Mouse (Mus musculus) neural tube, embryonic 13.5 days (tissue): ENCODE results near the gene Astn2. TPM values are rescaled to one million over a fixed set of nuclear protein-coding genes. Genes with fewer than 3 reads are reported as not detected.

Source experiments
- ATAC-seq: fragments of 200-750 bp; cut with Nextera tagmentation; 2 replicates; pipeline ENCODE4 v1.8.0; 2017; ENCODE audit warnings: low read depth, mild to moderate bottlenecking, moderate TSS enrichment, moderate library complexity
- H3K27ac ChIP-seq: fragments of 300-500 bp; sonication (generic); replicated peaks from 2 replicates; pipeline ENCODE4 v1.5.1; 2015; ENCODE audit warnings: moderate library complexity, mild to moderate bottlenecking, inconsistent platforms
- H3K27me3 ChIP-seq: fragments of 300-500 bp; sonication (generic); 2 replicates; pipeline ENCODE4 v1.6.1; 2015; ENCODE audit warnings: mild to moderate bottlenecking, inconsistent platforms
- H3K36me3 ChIP-seq: fragments of 300-500 bp; sonication (generic); 2 replicates; pipeline ENCODE4 v1.6.1; 2015; ENCODE audit warnings: mild to moderate bottlenecking, inconsistent platforms
- H3K4me1 ChIP-seq: fragments of 300-500 bp; sonication (generic); replicated peaks from 2 replicates; pipeline ENCODE4 v1.6.1; 2015; ENCODE audit warnings: inconsistent platforms
- H3K4me2 ChIP-seq: fragments of 300-500 bp; sonication (generic); 2 replicates; pipeline ENCODE4 v1.6.1; 2015; ENCODE audit warnings: inconsistent platforms, mild to moderate bottlenecking, moderate library complexity
- H3K4me3 ChIP-seq: fragments of 300-500 bp; sonication (generic); 2 replicates; pipeline ENCODE4 v1.5.1; 2015; ENCODE audit warnings: mild to moderate bottlenecking, inconsistent platforms
- H3K9ac ChIP-seq: fragments of 300-500 bp; sonication (generic); 2 replicates; pipeline ENCODE4 v1.6.1; 2015; ENCODE audit warnings: moderate library complexity, mild to moderate bottlenecking, inconsistent platforms
- H3K9me3 ChIP-seq: fragments of 300-500 bp; sonication (generic); 2 replicates; pipeline ENCODE4 v1.6.1; 2016; ENCODE audit warnings: inconsistent platforms
- WGBS: fragments of 180-500 bp; shearing (Covaris S2); methylation state at CpG from one replicate; pipeline ENCODE4 v1.1.7; 2015; 5-methylcytosine and 5-hydroxymethylcytosine counted together
- polyA plus RNA-seq: library from polyadenylated mRNA; unstranded; fragments of >200 nt; fragmentation: Nextera tagmentation; extraction: Ambion mirVana; gene quantifications from 2 replicates; pipeline ENCODE4 v1.2.1, GENCODE M21; 2015

Gene Astn2
- polyA plus RNA-seq, 1 experiment from 2014 or later, result 2.7 TPM

- no peaks in the 10 kb centered on the region for H3K36me3 ChIP-seq
- 62% methylated on average over 1 of the region's 1 CpGs for WGBS
- H3K27ac ChIP-seq, result no peak overlapping the region
- H3K27me3 ChIP-seq, result no peaks in the 10 kb centered on the region
- no peaks in the 10 kb centered on the region; the same call in 1 of the 2 replicates for H3K4me1 ChIP-seq
- H3K4me2 ChIP-seq, result no peak overlapping the region
- H3K4me3 ChIP-seq, result no peak overlapping the region
- H3K9me3 ChIP-seq, result no peaks in the 10 kb centered on the region
- ATAC-seq, result peak; percentile 43; the same call in 1 of the 2 replicates
- H3K9ac ChIP-seq, result no peak overlapping the region
Observed at GRCm38 (mm10) chr4:65758875-65759201, 645.6 kb downstream of the Astn2 start.

GRCm38 (mm10) chr4:65758174-65758874 is 646.1 kb downstream of the Astn2 start:
- no peaks in the 10 kb centered on the region for H3K36me3 ChIP-seq
- H3K4me2 ChIP-seq, result no peak overlapping the region
- H3K27me3 ChIP-seq, result no peaks in the 10 kb centered on the region
- H3K9ac ChIP-seq, result no peak overlapping the region
- peak; percentile 74; the same call in 1 of the 2 replicates for ATAC-seq
- WGBS, result 53% methylated on average over 5 of the region's 5 CpGs
- 0 out of 2 replicates have a peak overlapping the region, but pooled peaks have one; percentile 15 for H3K27ac ChIP-seq
- H3K4me3 ChIP-seq, result no peak overlapping the region
- H3K4me1 ChIP-seq, result no peaks in the 10 kb centered on the region; the same call in 1 of the 2 replicates
- no peaks in the 10 kb centered on the region for H3K9me3 ChIP-seq

GRCm38 (mm10) chr4:65752941-65753340 is 651.5 kb downstream of the Astn2 start:
- Histone ChIP-seq H3K9me3 (no peaks in the 10 kb centered on the region), H3K27me3 (no peaks in the 10 kb centered on the region), H3K9ac (no peak overlapping the region), H3K4me3 (no peak overlapping the region), H3K27ac (no peak overlapping the region), H3K4me2 (no peak overlapping the region), H3K4me1 (no peaks in the 10 kb centered on the region), H3K36me3 (no peaks in the 10 kb centered on the region)
- 92% methylated on average over 3 of the region's 3 CpGs for WGBS
- no peak for ATAC-seq

GRCm38 (mm10) chr4:65744788-65745187 is 659.6 kb downstream of the Astn2 start:
- no peak overlapping the region for H3K9ac ChIP-seq
- no peak overlapping the region for H3K4me2 ChIP-seq
- no peak for ATAC-seq
- H3K4me1 ChIP-seq, result peaks cover 15% of the 10 kb centered on the region; the same call in 1 of the 2 replicates
- no peaks in the 10 kb centered on the region for H3K27me3 ChIP-seq
- no peaks in the 10 kb centered on the region for H3K9me3 ChIP-seq
- H3K36me3 ChIP-seq, result no peaks in the 10 kb centered on the region
- H3K27ac ChIP-seq, result no peak overlapping the region; the same call in 1 of the 2 replicates
- no peak overlapping the region for H3K4me3 ChIP-seq

- Histone ChIP-seq H3K27me3 (no peaks in the 10 kb centered on the region), H3K4me1 (peaks cover 15% of the 10 kb centered on the region; the same call in 1 of the 2 replicates), H3K9me3 (no peaks in the 10 kb centered on the region), H3K27ac (no peak overlapping the region; the same call in 1 of the 2 replicates), H3K4me3 (no peak overlapping the region), H3K9ac (no peak overlapping the region), H3K36me3 (no peaks in the 10 kb centered on the region), H3K4me2 (no peak overlapping the region)
- 37% methylated on average over 5 of the region's 5 CpGs for WGBS
- peak; percentile 59; the same call in 1 of the 2 replicates for ATAC-seq
Observed at GRCm38 (mm10) chr4:65744088-65744610, 660.3 kb downstream of the Astn2 start.

- Histone ChIP-seq H3K4me2 (no peak overlapping the region), H3K27ac (no peak overlapping the region), H3K9ac (no peak overlapping the region), H3K9me3 (no peaks in the 10 kb centered on the region), H3K36me3 (no peaks in the 10 kb centered on the region), H3K4me1 (peaks cover 15% of the 10 kb centered on the region; the same call in 1 of the 2 replicates), H3K4me3 (no peak overlapping the region), H3K27me3 (no peaks in the 10 kb centered on the region)
- peak; percentile 24; the same call in 1 of the 2 replicates for ATAC-seq
Observed at GRCm38 (mm10) chr4:65743160-65743691, 661.2 kb downstream of the Astn2 start.

GRCm38 (mm10) chr4:65724414-65724813 is 680.0 kb downstream of the Astn2 start:
- Histone ChIP-seq H3K27me3 (no peaks in the 10 kb centered on the region), H3K9ac (no peak overlapping the region), H3K4me1 (no peaks in the 10 kb centered on the region), H3K4me3 (no peak overlapping the region), H3K9me3 (no peaks in the 10 kb centered on the region), H3K27ac (no peak overlapping the region), H3K4me2 (no peak overlapping the region), H3K36me3 (no peaks in the 10 kb centered on the region)
- WGBS, result 77% methylated on average over 6 of the region's 6 CpGs
- no peak for ATAC-seq

GRCm38 (mm10) chr4:65719610-65720009 is 684.8 kb downstream of the Astn2 start:
- peak; percentile 67 for ATAC-seq
- Histone ChIP-seq H3K36me3 (no peaks in the 10 kb centered on the region), H3K4me2 (no peak overlapping the region), H3K4me3 (no peak overlapping the region), H3K9ac (no peak overlapping the region), H3K9me3 (no peaks in the 10 kb centered on the region), H3K4me1 (no peaks in the 10 kb centered on the region), H3K27me3 (no peaks in the 10 kb centered on the region), H3K27ac (no peak overlapping the region)
- WGBS, result 65% methylated on average over 2 of the region's 2 CpGs

- Histone ChIP-seq H3K9ac (no peak overlapping the region), H3K27me3 (no peaks in the 10 kb centered on the region), H3K4me2 (no peak overlapping the region), H3K4me1 (no peaks in the 10 kb centered on the region), H3K36me3 (no peaks in the 10 kb centered on the region), H3K4me3 (no peak overlapping the region), H3K27ac (no peak overlapping the region), H3K9me3 (no peaks in the 10 kb centered on the region)
- WGBS, result 50% methylated on average over 1 of the region's 1 CpGs
- ATAC-seq, result no peak
Observed at GRCm38 (mm10) chr4:65717899-65718298, 686.5 kb downstream of the Astn2 start.

- no peak overlapping the region for H3K4me3 ChIP-seq
- ATAC-seq, result no peak
- 85% methylated on average over 2 of the region's 2 CpGs for whole genome bisulfite sequencing
Observed at GRCm38 (mm10) chr4:65716086-65716485, 688.3 kb downstream of the Astn2 start.

GRCm38 (mm10) chr4:65711678-65712077 is 692.7 kb downstream of the Astn2 start:
- no peak overlapping the region for H3K4me3 ChIP-seq
- no peak overlapping the region for H3K9ac ChIP-seq
- H3K9me3 ChIP-seq, result no peaks in the 10 kb centered on the region
- WGBS, result 89% methylated on average over 2 of the region's 2 CpGs
- no peaks in the 10 kb centered on the region for H3K36me3 ChIP-seq
- no peak overlapping the region for H3K27ac ChIP-seq
- H3K4me1 ChIP-seq, result no peaks in the 10 kb centered on the region
- ATAC-seq, result no peak
- no peak overlapping the region for H3K4me2 ChIP-seq
- H3K27me3 ChIP-seq, result no peaks in the 10 kb centered on the region

More at GRCm38 (mm10) chr4:65716086-65716485, 688.3 kb downstream of the Astn2 start:
- no peak overlapping the region for H3K9ac ChIP-seq
- no peak overlapping the region for H3K4me2 ChIP-seq
- no peaks in the 10 kb centered on the region for H3K9me3 ChIP-seq
- no peaks in the 10 kb centered on the region for H3K27me3 ChIP-seq
- H3K27ac ChIP-seq, result no peak overlapping the region
- no peaks in the 10 kb centered on the region for H3K36me3 ChIP-seq
- no peaks in the 10 kb centered on the region for H3K4me1 ChIP-seq

- no peaks in the 10 kb centered on the region for H3K27me3 ChIP-seq
- H3K4me2 ChIP-seq, result no peak overlapping the region
- H3K9me3 ChIP-seq, result no peaks in the 10 kb centered on the region
- no peak overlapping the region for H3K27ac ChIP-seq
- ATAC-seq, result no peak
- no peaks in the 10 kb centered on the region for H3K36me3 ChIP-seq
- no peak overlapping the region for H3K4me3 ChIP-seq
- H3K4me1 ChIP-seq, result no peaks in the 10 kb centered on the region
- H3K9ac ChIP-seq, result no peak overlapping the region
Observed at GRCm38 (mm10) chr4:65710623-65711022, 693.8 kb downstream of the Astn2 start.
